Mouse (Mus musculus) urinary bladder, postnatal 25 days (tissue): ENCODE data around the gene Arid1b.

ENCODE experiments used
- DNase-seq: peaks from one replicate; pipeline ENCODE4 v3.0.0; 2022; ENCODE audit warnings: low spot score

Gene Arid1b

GRCm38 (mm10) chr17:5210891-5211290, 216.8 kb downstream of the Arid1b start:
- no peak for DNase-seq

GRCm38 (mm10) chr17:5212166-5212565, 218.0 kb downstream of the Arid1b start:
- no peak for DNase-seq

DNA sequence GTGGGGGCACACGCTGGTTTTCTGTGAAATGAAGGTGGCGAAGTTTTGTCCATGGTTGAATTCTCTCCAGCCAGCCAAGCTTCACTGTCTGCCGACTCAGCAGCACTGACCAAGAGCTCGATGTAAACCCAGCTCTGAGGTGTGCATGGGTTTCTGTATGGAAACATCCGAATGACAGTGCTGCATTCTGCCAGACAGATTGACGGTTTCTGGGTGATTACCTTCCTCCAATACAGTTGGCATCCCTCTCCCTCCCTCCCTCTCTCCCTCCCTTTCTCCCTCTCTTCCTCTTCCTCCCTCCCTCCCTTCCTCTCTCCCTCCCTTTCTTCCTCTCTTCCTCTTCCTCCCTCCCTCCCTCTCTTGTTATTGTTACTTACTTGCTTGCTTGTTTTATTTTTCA, 219.3 kb downstream of the Arid1b start:
- no peak for DNase-seq

- DNase-seq, result no peak
Observed at GRCm38 (mm10) chr17:5215352-5215751, 221.2 kb downstream of the Arid1b start.

DNA sequence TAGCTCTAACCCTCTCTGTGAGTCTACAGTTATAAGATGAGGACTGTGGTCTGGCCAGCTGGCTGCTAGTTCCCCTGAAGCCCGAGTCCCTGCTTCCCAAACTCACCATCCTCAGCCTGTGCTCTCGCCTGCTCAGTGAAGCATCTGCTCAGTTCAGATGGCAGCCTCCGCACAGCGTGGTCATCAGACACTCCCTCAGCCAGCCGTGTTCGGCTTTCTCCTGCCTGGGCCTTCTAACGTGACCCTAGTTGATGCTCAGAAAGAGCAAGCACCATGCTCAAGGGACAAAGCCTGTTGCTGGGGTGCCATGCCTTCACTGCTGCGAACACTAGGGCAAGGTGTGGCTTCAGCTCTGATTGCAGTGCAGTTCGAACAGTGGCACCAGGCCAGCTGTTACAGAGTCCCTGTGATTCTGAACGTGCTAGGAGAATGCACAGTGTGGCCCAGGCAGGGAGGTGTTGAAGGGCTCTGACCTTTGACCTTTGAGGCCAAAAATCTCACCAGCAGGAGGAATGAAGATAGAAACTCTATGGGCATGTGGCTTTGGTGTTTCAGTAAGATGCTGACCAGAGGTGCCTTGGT, 222.9 kb downstream of the Arid1b start:
- no peak for DNase-seq

DNA sequence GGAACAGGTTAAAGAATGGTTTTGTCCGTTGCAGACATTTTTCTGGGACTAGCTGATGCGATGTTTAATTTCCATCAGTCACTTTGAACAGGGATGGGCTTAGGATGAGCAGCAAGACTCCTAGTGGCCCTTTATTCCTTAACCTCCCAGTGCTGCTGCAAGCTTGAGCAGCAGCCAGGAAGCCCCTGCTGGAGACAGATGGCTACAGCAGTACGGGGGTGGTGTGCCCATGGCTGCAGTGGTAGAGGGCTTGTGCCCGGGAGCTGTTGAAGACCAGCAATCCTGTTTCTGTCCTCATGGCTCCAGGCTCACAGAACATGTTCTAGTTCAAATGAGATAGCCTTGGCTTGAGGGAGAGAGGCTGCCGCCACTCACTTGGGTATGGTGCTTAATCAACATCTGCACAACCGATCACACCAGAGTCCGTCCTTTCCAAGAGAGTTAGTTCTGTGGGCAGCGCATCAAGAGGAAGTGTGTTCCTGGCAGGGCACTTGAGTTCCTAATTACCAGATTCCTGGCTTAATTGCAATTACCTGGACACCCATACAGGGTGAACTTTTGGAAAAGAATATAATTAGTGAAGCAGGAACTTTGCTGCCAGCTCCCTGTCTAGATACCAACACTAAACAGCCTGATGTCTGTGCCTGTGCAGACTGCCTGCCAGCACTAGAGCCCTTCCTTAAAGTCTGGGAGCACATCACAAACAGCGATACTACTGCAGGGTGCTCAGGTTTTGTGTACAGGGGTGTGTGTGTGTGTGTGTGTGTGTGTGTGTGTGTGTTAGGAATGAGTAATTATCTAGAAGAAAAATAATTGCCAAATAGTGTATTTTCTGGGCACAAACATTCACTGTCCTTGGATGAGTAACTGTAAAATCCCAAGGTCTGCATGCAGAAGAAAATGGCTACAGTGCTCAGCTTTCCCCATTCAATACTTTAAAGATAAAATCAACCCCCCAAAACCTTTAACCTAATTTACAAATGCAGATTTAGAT, 224.0 kb downstream of the Arid1b start:
- no peak for DNase-seq

GRCm38 (mm10) chr17:5218955-5219557, 224.9 kb downstream of the Arid1b start:
- DNase-seq, result no peak

DNA sequence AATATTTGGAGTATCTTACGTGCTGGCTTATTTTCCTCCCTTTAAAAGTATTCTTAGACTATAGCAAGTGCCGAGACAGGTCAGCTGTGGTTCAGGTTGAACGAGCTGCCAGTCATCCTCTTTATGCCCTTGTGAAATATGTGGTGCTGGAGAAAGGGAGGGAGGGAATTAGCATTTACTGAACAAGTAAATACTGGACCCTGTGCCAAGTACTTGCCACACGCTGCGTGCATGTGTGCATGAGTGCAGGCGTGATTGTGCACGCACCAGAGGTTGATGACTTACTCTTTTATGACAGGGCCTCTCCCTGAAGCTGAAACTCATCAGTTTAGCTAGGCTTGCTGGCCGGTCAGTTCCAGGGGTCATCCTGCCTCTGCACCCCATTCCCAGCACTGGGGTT, 226.9 kb downstream of the Arid1b start:
- DNase-seq, result no peak

GRCm38 (mm10) chr17:5221558-5221957, 227.4 kb downstream of the Arid1b start:
- DNase-seq, result no peak

DNA sequence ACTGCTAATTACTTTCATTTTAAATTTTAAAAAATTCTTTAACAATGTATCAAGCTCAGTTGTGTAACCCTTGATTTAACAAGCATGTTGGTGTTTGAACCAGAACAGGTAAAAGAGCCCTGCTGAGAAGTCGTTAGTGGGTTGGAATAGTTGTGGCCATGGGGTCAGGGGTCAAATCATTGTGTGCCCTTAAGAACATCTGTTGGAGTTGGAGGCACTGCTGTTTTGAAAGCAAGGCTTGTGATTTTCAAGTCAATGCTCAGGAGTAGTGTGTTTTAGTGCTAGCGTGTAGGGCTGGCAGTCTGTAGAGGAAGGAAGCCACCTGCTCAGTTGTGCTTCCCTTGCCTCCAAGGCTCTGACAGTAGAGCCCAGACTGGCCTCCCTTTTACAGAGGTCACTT, 228.7 kb downstream of the Arid1b start:
- no peak for DNase-seq

DNA sequence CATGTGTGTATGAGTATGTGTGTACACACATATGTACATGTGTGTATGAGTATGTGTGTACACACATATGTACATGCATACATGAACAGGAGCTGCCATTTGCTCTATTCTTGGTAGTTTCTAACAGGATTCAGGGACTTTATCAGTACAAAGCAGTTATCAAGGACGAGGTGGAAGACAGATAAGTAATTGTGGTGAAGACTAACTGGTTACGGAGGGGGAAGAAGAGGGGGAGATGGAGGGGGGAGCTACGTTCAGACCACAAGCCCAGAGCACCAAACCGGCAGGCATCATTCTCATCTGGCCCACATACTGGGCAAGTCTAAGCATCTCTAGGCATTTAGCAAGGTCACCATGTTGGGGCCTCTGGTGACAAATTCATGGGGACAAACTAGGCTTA, 230.8 kb downstream of the Arid1b start:
- no peak for DNase-seq

GRCm38 (mm10) chr17:5227136-5227535, 233.0 kb downstream of the Arid1b start:
- no peak for DNase-seq

DNA sequence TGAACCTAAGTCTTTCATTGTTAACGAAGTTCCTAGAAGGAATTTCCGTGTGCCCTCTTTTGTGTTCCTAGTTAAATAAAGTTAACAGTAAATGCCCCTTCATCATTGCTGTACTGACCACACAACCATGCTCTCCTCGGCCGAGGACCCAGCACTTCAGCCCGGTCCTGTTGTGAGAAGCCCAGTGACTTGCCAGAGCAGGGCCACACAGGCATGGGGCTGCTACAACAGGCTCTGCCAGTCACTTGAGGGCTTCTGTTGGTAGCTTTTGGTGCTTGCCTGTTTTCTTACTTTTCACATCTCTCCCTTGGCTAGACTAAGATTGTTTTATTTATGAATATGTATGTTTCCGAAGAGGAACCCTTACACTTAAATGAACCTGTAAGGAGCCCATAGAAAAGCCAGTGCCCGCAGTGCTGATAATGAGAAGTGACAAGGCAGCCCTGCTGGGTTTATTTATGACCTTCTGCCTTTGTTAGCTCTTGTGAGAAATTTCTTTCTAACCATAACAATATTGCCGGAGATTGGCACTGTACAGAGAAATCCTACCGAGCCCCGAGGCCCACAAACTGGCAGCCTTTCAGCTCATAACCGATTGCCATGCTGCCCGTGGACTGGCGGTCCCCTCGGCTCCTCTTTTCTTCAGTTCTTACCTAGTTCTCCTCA, 234.0 kb downstream of the Arid1b start:
- DNase-seq, result no peak

DNA sequence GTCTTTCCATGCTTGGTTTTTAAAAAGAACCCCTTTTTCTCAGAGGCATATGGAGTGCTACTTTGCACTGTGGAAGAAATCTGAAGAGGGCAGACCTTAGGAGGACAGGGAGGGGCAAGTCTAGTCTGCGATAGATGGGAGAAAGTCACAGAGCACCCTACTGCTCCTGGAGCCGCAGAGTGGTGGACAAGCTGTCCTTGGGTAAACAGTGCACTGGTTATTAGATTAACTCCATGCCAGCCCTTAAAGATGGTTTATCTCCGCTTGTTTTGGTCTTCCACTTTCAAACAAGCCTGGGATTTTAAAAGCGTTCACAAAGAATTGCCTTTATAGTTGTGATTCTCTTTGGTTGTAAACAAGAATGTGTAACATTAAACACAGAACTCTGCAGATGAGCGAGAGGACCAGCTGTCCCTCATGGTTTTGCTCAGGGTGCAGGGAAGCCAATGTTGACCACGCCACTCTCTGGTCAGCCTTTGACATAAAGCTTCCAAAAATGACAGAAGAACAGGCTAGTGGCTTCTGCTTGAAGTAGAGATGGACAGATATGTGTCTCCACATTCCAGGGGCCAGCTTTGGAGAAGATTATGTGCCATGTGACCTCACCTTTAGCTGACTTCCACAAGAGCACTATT, 234.6 kb downstream of the Arid1b start:
- DNase-seq, result no peak

- DNase-seq, result no peak
Observed at GRCm38 (mm10) chr17:5230063-5230462, 235.9 kb downstream of the Arid1b start.

DNA sequence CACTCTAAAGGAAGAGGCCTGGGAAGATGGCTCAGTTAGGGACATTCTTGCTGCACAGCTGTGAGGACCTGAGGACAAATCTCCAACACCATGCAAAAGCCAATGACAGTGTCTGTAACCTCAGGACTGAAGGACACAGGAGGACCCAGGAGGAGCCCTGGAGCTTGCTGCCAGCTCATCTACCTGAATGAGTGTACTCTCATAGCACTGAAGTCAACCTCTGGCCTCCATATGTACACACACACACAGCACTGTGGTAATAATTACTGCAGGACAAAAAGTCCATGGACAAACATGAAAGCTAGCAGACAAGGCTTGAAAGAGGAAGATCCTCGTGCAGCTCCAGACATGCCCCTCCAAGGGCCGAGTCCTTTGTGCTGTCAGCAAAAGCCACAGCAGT, 238.0 kb downstream of the Arid1b start:
- DNase-seq, result no peak

DNA sequence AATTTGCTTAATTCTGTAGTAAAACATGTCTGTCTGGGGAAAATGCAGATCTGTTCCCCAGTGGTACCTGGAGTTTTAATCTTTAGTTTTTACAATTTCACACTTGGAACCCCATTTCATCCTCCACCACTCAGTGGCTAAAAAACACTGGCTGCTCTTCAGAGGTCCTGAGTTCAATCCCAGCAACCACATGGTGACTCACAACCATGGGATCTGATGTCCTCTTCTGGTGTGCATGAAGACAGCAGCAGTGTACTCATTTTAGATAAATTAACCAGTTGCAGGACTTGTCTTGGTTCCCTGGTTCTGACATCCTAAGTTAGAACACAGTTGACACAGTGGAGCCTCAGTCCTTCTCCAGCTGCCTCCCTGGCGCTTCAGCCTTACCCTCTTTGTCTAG, 239.9 kb downstream of the Arid1b start:
- DNase-seq, result no peak

DNA sequence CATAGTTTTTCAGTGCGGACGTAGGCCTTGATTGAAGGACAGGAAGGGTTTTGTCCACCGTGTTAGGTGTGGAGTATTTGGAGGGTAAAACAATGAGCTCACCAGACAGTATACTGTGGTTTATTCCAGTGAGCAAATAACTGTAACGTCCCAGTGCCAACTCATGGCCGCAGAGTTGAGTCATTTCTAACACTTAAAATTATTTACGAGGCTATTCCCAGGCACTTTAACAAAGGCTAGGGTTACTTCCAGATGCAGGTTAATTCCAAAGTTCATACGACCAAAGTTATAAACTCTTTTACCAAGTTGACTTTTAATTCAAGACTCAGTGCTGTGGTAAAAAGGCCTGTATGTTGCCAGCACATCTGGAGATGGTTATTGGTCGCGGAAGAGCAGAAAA, 240.9 kb downstream of the Arid1b start:
- no peak for DNase-seq

DNA sequence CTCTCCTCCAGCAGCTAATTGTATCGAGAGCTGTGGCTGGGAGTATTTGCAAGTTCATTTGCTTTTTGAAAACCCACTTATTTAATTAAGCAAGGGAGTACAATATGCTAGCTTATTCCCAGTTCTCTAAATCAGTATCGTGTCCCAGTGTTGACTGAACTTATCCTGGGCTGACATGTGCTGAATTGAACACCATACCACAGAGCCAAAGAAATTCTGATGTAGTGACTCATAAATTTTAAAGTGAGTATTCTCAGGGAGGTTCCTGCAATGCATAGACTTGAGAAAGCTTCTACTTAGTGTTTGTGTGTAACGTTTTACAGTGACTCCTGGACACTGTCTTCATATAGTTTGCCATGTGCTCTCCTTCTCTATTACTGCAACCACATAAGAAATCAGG, 243.6 kb downstream of the Arid1b start:
- no peak for DNase-seq

DNA sequence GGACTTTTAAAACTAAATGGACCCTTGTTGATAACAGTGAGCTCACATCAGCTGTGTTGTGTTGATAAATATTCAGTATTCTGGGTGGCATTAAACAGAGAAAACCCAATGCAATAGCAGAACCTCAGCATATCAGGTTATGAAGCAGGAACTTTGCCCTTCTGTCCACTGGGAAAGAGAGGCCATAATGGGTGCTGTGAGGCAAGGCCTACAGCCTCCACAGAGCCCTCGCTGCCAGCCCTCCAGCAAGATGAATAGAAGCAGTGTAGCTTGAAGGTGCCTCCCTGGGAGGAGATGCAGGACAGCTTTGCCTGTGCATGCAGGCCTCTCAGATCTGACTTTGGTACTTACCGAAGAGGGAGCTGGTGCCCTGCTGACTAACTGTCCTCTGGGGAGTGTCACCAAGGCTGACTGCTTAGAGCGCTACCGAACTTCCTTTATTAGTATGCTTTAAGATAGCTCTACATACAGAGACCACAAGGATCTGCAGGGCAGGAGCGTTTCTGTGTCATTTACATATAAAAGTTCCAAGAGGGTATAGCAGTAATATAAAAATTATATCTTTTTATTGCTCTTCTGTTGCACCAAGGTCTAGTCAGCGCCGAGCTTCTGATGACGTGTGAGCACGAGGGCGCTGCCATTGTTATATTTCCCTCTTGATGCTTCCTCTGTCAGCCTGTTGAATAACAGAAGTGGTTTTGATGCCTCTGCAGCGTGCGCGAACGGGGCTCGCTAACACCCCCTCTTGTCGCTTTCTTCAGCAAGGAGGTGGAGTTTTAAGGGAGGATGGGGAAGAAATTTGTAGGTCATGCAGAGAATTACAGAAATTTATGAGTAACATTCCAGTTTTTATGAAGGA, 244.5 kb downstream of the Arid1b start:
- DNase-seq, result no peak

DNA sequence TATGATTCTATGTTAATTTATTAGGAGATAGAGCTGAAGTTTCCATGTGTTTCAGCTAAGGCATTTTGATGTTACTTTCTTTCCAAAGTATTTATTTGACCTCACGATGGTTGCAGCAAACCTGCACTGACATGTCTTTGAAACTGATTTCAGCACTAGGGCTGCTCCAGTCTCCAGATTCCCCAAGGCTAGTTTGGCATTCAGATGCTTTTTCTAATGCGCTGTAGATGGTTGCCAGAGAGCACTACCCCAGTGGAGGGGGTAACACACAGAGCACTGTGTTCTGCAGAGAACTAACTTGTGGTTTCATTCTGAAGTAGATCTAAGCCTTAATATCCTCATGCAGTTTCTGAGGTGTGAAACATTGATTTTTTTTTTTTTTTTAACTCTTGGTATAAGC, 250.4 kb downstream of the Arid1b start:
- DNase-seq, result no peak
